Mouse (Mus musculus) ES-Bruce4 (cell line): ENCODE measurements around the gene Casq2. TPM values are rescaled to one million over a fixed set of nuclear protein-coding genes. Genes with fewer than 3 reads are reported as not detected.

Experiments
- H3K27ac ChIP-seq: 2 replicates; pipeline ENCODE4 v1.5.1; 2012; ENCODE audit warnings: low read length, inconsistent platforms; ENCODE audit not compliant: insufficient read depth
- H3K27me3 ChIP-seq: 2 replicates; pipeline ENCODE4 v1.6.1; 2012; ENCODE audit warnings: mild to moderate bottlenecking, low read length, inconsistent platforms; ENCODE audit not compliant: control insufficient read depth, poor library complexity, insufficient read depth, severe bottlenecking
- H3K36me3 ChIP-seq: 2 replicates; pipeline ENCODE4 v1.6.1; 2012; ENCODE audit warnings: inconsistent platforms, mild to moderate bottlenecking, low read length, moderate library complexity; ENCODE audit not compliant: control insufficient read depth, poor library complexity, insufficient read depth, severe bottlenecking
- H3K4me1 ChIP-seq: one replicate; pipeline ENCODE4 v1.8.1; 2011; ENCODE audit warnings: low read length; ENCODE audit not compliant: control insufficient read depth, insufficient read depth
- H3K4me3 ChIP-seq: 2 replicates; pipeline ENCODE4 v1.5.1; 2011; ENCODE audit warnings: low read depth, mild to moderate bottlenecking, low read length
- H3K9ac ChIP-seq: 2 replicates; pipeline ENCODE4 v1.6.1; 2012; ENCODE audit warnings: low read depth, mild to moderate bottlenecking, inconsistent platforms; ENCODE audit not compliant: poor library complexity, severe bottlenecking
- H3K9me3 ChIP-seq: replicated peaks from 2 replicates; pipeline ENCODE4 v1.6.1; 2012; ENCODE audit warnings: mild to moderate bottlenecking, low read length, inconsistent platforms; ENCODE audit not compliant: control insufficient read depth, poor library complexity, insufficient read depth, severe bottlenecking
- CTCF ChIP-seq: IDR thresholded peaks from one replicate; pipeline ENCODE4 v1.8.1; 2011; ENCODE audit warnings: low read depth, low read length
- EP300 ChIP-seq: IDR thresholded peaks from 2 replicates; pipeline ENCODE4 v1.6.1; 2011; ENCODE audit warnings: low read depth, low read length; ENCODE audit not compliant: insufficient read depth
- POLR2A ChIP-seq: IDR thresholded peaks from one replicate; pipeline ENCODE4 v1.8.1; 2011; ENCODE audit warnings: low read length; ENCODE audit not compliant: insufficient read depth
- polyA plus RNA-seq: library from polyadenylated mRNA; stranded (reverse); fragments of >200 nt; gene quantifications from 2 replicates; pipeline ENCODE4 v1.2.4, GENCODE M21; 2011; ENCODE audit warnings: low read depth; ENCODE audit not compliant: missing spikeins, insufficient read depth, insufficient read length

The Casq2 gene
- polyA plus RNA-seq, 1 experiment: not detected

- Histone ChIP-seq H3K9ac (no peak overlapping the region), H3K4me1 (no peaks in the 10 kb centered on the region), H3K9me3 (no peaks in the 10 kb centered on the region), H3K4me3 (no peak overlapping the region), H3K27me3 (no peaks in the 10 kb centered on the region), H3K27ac (no peak overlapping the region), H3K36me3 (no peaks in the 10 kb centered on the region)
- no peak for TF ChIP-seq EP300
- no peak for TF ChIP-seq POLR2A
- no peak for TF ChIP-seq CTCF
Observed at GRCm38 (mm10) chr3:102145645-102146386, 59.6 kb downstream of the Casq2 start.

GRCm38 (mm10) chr3:102146428-102146827, 60.2 kb downstream of the Casq2 start:
- no peak overlapping the region for H3K27ac ChIP-seq
- no peaks in the 10 kb centered on the region for H3K27me3 ChIP-seq
- H3K4me1 ChIP-seq: no peaks in the 10 kb centered on the region

GRCm38 (mm10) chr3:102147189-102147588, 61.0 kb downstream of the Casq2 start:
- no peak for TF ChIP-seq EP300
- no peak for TF ChIP-seq CTCF
- TF ChIP-seq POLR2A: no peak
- Histone ChIP-seq H3K9me3 (no peaks in the 10 kb centered on the region), H3K27ac (no peak overlapping the region), H3K4me1 (no peaks in the 10 kb centered on the region), H3K9ac (no peak overlapping the region), H3K27me3 (no peaks in the 10 kb centered on the region), H3K4me3 (no peak overlapping the region), H3K36me3 (no peaks in the 10 kb centered on the region)

More at GRCm38 (mm10) chr3:102146428-102146827, 60.2 kb downstream of the Casq2 start:
- Histone ChIP-seq H3K36me3 (no peaks in the 10 kb centered on the region), H3K4me3 (no peak overlapping the region), H3K9me3 (no peaks in the 10 kb centered on the region), H3K9ac (no peak overlapping the region)
- TF ChIP-seq CTCF: no peak
- TF ChIP-seq POLR2A: no peak
- TF ChIP-seq EP300: no peak

GRCm38 (mm10) chr3:102149941-102150340, 63.7 kb downstream of the Casq2 start:
- no peak overlapping the region for H3K4me3 ChIP-seq
- H3K36me3 ChIP-seq: no peaks in the 10 kb centered on the region
- no peak overlapping the region for H3K9ac ChIP-seq
- TF ChIP-seq EP300 (no peak), POLR2A (no peak), CTCF (no peak)
- no peak overlapping the region for H3K27ac ChIP-seq
- H3K27me3 ChIP-seq: no peaks in the 10 kb centered on the region
- peaks cover 2% of the 10 kb centered on the region for H3K4me1 ChIP-seq
- no peaks in the 10 kb centered on the region for H3K9me3 ChIP-seq

- no peaks in the 10 kb centered on the region for H3K9me3 ChIP-seq
- no peaks in the 10 kb centered on the region for H3K27me3 ChIP-seq
- no peak for TF ChIP-seq CTCF
- no peak for TF ChIP-seq EP300
- no peak for TF ChIP-seq POLR2A
- peaks cover 2% of the 10 kb centered on the region for H3K4me1 ChIP-seq
- H3K9ac ChIP-seq: peak overlapping the region; percentile 72
- H3K27ac ChIP-seq: peak overlapping the region; percentile 96
- H3K36me3 ChIP-seq: no peaks in the 10 kb centered on the region
- no peak overlapping the region for H3K4me3 ChIP-seq
Observed at GRCm38 (mm10) chr3:102151850-102152249, 65.6 kb downstream of the Casq2 start.

- peak overlapping the region; percentile 72 for H3K9ac ChIP-seq
Observed at GRCm38 (mm10) chr3:102152471-102152870, 66.3 kb downstream of the Casq2 start.

More at GRCm38 (mm10) chr3:102152471-102152870, 66.3 kb downstream of the Casq2 start:
- peaks cover 5% of the 10 kb centered on the region for H3K36me3 ChIP-seq
- no peak for TF ChIP-seq CTCF
- TF ChIP-seq EP300: no peak
- no peak for TF ChIP-seq POLR2A
- H3K9me3 ChIP-seq: no peaks in the 10 kb centered on the region
- H3K27me3 ChIP-seq: no peaks in the 10 kb centered on the region
- H3K4me1 ChIP-seq: peaks cover 2% of the 10 kb centered on the region
- H3K27ac ChIP-seq: peak overlapping the region; percentile 96
- H3K4me3 ChIP-seq: peak overlapping the region; percentile 66
